Mouse (Mus musculus): ENCODE results near the gene Mfap3l.
"Not testable (repeated sequence)": the region's sequence is repeated elsewhere in the genome, so short reads cannot be mapped to it uniquely, and the experiment has no call there.

Gene Mfap3l

GRCm38 (mm10) chr8:60650119-60650518 lies 17.5 kb downstream of the Mfap3l start:
- DNase-seq (ENCODE audit: low spot score in 2 of 2): no peak

- DNase-seq (ENCODE audit: low spot score in 2 of 2): no peak
Observed at GRCm38 (mm10) chr8:60657425-60658113, 24.9 kb downstream of the Mfap3l start.

- no peak for DNase-seq (ENCODE audit: low spot score in 2 of 2)
Observed at GRCm38 (mm10) chr8:60658114-60658500, 25.5 kb downstream of the Mfap3l start.

GRCm38 (mm10) chr8:60658686-60659085 lies 26.1 kb downstream of the Mfap3l start:
- not testable (repeated sequence) for DNase-seq (ENCODE audit: low spot score in 2 of 2)

GRCm38 (mm10) chr8:60659721-60660120 lies 27.1 kb downstream of the Mfap3l start:
- DNase-seq (ENCODE audit: low spot score in 2 of 2): no peak

- DNase-seq (ENCODE audit: low spot score in 2 of 2): no peak
Observed at GRCm38 (mm10) chr8:60661191-60661590, 28.6 kb downstream of the Mfap3l start.

GRCm38 (mm10) chr8:60663552-60663951 lies 30.9 kb downstream of the Mfap3l start:
- DNase-seq (ENCODE audit: low spot score in 2 of 2): no peak

GRCm38 (mm10) chr8:60665821-60666220 lies 33.2 kb downstream of the Mfap3l start:
- DNase-seq (ENCODE audit: low spot score in 2 of 2): no peak

GRCm38 (mm10) chr8:60666852-60667251 lies 34.2 kb downstream of the Mfap3l start:
- no peak for DNase-seq (ENCODE audit: low spot score in 2 of 2)

GRCm38 (mm10) chr8:60678590-60678989 lies 46.0 kb downstream of the Mfap3l start:
- DNase-seq (ENCODE audit: low spot score in 2 of 2): no peak

- no peak for DNase-seq (ENCODE audit: low spot score in 2 of 2)
Observed at GRCm38 (mm10) chr8:60681811-60682210, 49.2 kb downstream of the Mfap3l start.

GRCm38 (mm10) chr8:60682340-60682739 lies 49.7 kb downstream of the Mfap3l start:
- DNase-seq (ENCODE audit: low spot score in 2 of 2): no peak

GRCm38 (mm10) chr8:60711516-60712086 lies 79.0 kb downstream of the Mfap3l start:
- DNase-seq (ENCODE audit: low spot score in 2 of 2): no peak

- no peak for DNase-seq (ENCODE audit: low spot score in 2 of 2)
Observed at GRCm38 (mm10) chr8:60714724-60715123, 82.1 kb downstream of the Mfap3l start.

- no peak for DNase-seq (ENCODE audit: low spot score in 2 of 2)
Observed at GRCm38 (mm10) chr8:60718692-60719091, 86.1 kb downstream of the Mfap3l start.
